Mouse (Mus musculus): ENCODE data around the gene Olfr1020. TPM values are rescaled to one million over a fixed set of nuclear protein-coding genes. Genes with fewer than 3 reads are reported as not detected.

The Olfr1020 gene
- polyA plus RNA-seq (2012; rRNA removed) = not detected in 2 replicates

DNA sequence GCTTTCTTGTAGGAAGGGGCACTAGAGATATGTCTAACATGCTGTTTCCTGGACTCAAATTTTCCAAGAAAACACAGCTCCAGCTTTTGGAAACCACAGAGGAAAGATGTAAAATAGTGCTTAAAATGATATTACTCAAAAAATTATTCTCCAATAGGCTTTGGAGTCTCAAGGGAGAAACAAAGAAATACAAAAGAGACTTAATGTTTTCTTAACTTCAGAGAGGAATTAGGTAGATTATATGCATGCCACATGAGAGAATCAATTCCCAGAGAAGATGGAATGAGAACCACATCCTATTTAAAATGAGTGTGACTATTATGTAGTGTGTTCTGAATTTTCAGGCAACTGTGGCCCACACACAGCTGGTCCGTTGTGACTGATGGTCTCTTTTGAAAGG lies at the start of gene Olfr1020:
TSS of gene Olfr1020 (plus strand) at position 301 of the 400 bp plus-strand sequence.
- TF ChIP-seq CTCF (IDR thresholded peaks at IDR 0.05; ENCODE audit: extremely low read depth, insufficient read depth, low read length) = no peak
- TF ChIP-seq POLR2A (IDR thresholded peaks at IDR 0.05; ENCODE audit: extremely low read depth, insufficient read depth, low read length) = no peak
- Histone ChIP-seq H3K27ac (ENCODE audit: insufficient read depth, low read length) (no peak within 1 kb of the TSS), H3K4me1 (ENCODE audit: control insufficient read depth, insufficient read depth, low read length) (no peaks in the 10 kb centered on the region), H3K4me3 (ENCODE audit: insufficient read depth, low read length) (no peak within 1 kb of the TSS)

GRCm38 (mm10) chr2:85802444-85802843 lies 44.4 kb upstream of the Olfr1020 start, which contains the start of gene Olfr1016:
Olfr1016 (minus strand) TSS chr2:85802544.
- no peak within 1 kb of the TSS for H3K4me3 ChIP-seq (ENCODE audit: insufficient read depth, low read length)
- H3K27ac ChIP-seq (ENCODE audit: insufficient read depth, low read length) = no peak within 1 kb of the TSS
- H3K4me1 ChIP-seq (ENCODE audit: control insufficient read depth, insufficient read depth, low read length) = no peaks in the 10 kb centered on the region
- no peak for TF ChIP-seq POLR2A (IDR thresholded peaks at IDR 0.05; ENCODE audit: extremely low read depth, insufficient read depth, low read length)
- TF ChIP-seq CTCF (IDR thresholded peaks at IDR 0.05; ENCODE audit: extremely low read depth, insufficient read depth, low read length) = no peak

GRCm38 (mm10) chr2:85804501-85804900 lies 42.3 kb upstream of the Olfr1020 start:
- no peak overlapping the region for H3K4me3 ChIP-seq (ENCODE audit: insufficient read depth, low read length)
- no peaks in the 10 kb centered on the region for H3K4me1 ChIP-seq (ENCODE audit: control insufficient read depth, insufficient read depth, low read length)
- TF ChIP-seq POLR2A (IDR thresholded peaks at IDR 0.05; ENCODE audit: extremely low read depth, insufficient read depth, low read length) = no peak
- TF ChIP-seq CTCF (IDR thresholded peaks at IDR 0.05; ENCODE audit: extremely low read depth, insufficient read depth, low read length) = no peak
- no peak overlapping the region for H3K27ac ChIP-seq (ENCODE audit: insufficient read depth, low read length)

GRCm38 (mm10) chr2:85818179-85818578 lies 28.7 kb upstream of the Olfr1020 start, which contains the start of gene Olfr1018:
Olfr1018 (plus strand) TSS chr2:85818479.
- Histone ChIP-seq H3K4me3 (ENCODE audit: insufficient read depth, low read length) (no peak within 1 kb of the TSS), H3K4me1 (ENCODE audit: control insufficient read depth, insufficient read depth, low read length) (no peaks in the 10 kb centered on the region), H3K27ac (ENCODE audit: insufficient read depth, low read length) (no peak within 1 kb of the TSS)
- TF ChIP-seq CTCF (IDR thresholded peaks at IDR 0.05; ENCODE audit: extremely low read depth, insufficient read depth, low read length) (no peak), POLR2A (IDR thresholded peaks at IDR 0.05; ENCODE audit: extremely low read depth, insufficient read depth, low read length) (no peak)

GRCm38 (mm10) chr2:85845383-85845782 lies 1.4 kb upstream of the Olfr1020 start, which contains the start of gene Olfr1019:
Olfr1019 (minus strand) TSS chr2:85845483.
- Histone ChIP-seq H3K27ac (ENCODE audit: insufficient read depth, low read length) (no peak within 1 kb of the TSS), H3K4me3 (ENCODE audit: insufficient read depth, low read length) (no peak within 1 kb of the TSS), H3K4me1 (ENCODE audit: control insufficient read depth, insufficient read depth, low read length) (no peaks in the 10 kb centered on the region)
- TF ChIP-seq CTCF (IDR thresholded peaks at IDR 0.05; ENCODE audit: extremely low read depth, insufficient read depth, low read length) (no peak), POLR2A (IDR thresholded peaks at IDR 0.05; ENCODE audit: extremely low read depth, insufficient read depth, low read length) (no peak)

DNA sequence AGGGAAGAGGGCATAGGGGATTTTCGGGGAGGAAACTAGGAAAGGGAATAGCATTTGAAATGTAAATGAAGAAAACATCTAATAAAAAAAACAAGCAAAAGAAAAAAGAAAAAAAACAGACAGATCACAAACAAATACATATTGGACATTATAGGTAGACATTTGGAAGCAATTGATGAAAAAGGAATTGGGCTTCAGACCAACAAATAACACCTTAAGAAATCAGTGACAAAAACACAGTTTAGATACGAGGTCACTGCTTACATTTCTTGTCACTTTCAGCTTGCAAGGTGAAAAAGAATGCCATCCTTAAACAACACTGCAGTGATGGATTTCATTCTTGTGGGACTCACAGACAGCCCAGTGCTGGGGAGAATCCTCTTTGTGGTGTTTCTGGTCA lies 21.5 kb downstream of the Olfr1020 start, which contains the start of gene Olfr1022:
TSS of gene Olfr1022 (plus strand) at position 301 of the 400 bp plus-strand sequence.
- Histone ChIP-seq H3K4me3 (ENCODE audit: insufficient read depth, low read length) (no peak within 1 kb of the TSS), H3K4me1 (ENCODE audit: control insufficient read depth, insufficient read depth, low read length) (no peaks in the 10 kb centered on the region), H3K27ac (ENCODE audit: insufficient read depth, low read length) (no peak within 1 kb of the TSS)
- TF ChIP-seq CTCF (IDR thresholded peaks at IDR 0.05; ENCODE audit: extremely low read depth, insufficient read depth, low read length) (no peak), POLR2A (IDR thresholded peaks at IDR 0.05; ENCODE audit: extremely low read depth, insufficient read depth, low read length) (no peak)

- Histone ChIP-seq H3K27ac (ENCODE audit: insufficient read depth, low read length) (no peak within 1 kb of the TSS), H3K4me3 (ENCODE audit: insufficient read depth, low read length) (no peak within 1 kb of the TSS), H3K4me1 (ENCODE audit: control insufficient read depth, insufficient read depth, low read length) (no peaks in the 10 kb centered on the region)
- TF ChIP-seq POLR2A (IDR thresholded peaks at IDR 0.05; ENCODE audit: extremely low read depth, insufficient read depth, low read length) (no peak), CTCF (IDR thresholded peaks at IDR 0.05; ENCODE audit: extremely low read depth, insufficient read depth, low read length) (no peak)
Measured at GRCm38 (mm10) chr2:85885340-85885739, 38.5 kb downstream of the Olfr1020 start, which contains the start of gene Olfr1023. Olfr1023 (plus strand) TSS chr2:85885640.

Other genes with a start within 250 kb of the Olfr1020 start
- not detected in 2 replicates for gene Olfr1000, start 235.1 kb upstream of the Olfr1020 start, polyA plus RNA-seq (2012; rRNA removed)
- not detected in 2 replicates for gene Olfr1002, start 196.3 kb upstream of the Olfr1020 start, polyA plus RNA-seq (2012; rRNA removed)
- not detected in 2 replicates for gene Olfr154, start 182.6 kb upstream of the Olfr1020 start, polyA plus RNA-seq (2012; rRNA removed)
- not detected in 2 replicates for gene Olfr1006, start 168.3 kb upstream of the Olfr1020 start, polyA plus RNA-seq (2012; rRNA removed)
- gene Olfr1008, start 157.6 kb upstream of the Olfr1020 start, polyA plus RNA-seq (2012; rRNA removed) = not detected in 2 replicates
- gene Olfr1009, start 131.6 kb upstream of the Olfr1020 start, polyA plus RNA-seq (2012; rRNA removed) = not detected in 2 replicates
- not detected in 2 replicates for gene Olfr1012, start 84.3 kb upstream of the Olfr1020 start, polyA plus RNA-seq (2012; rRNA removed)
- gene Olfr1013, start 79.9 kb upstream of the Olfr1020 start, polyA plus RNA-seq (2012; rRNA removed) = not detected in 2 replicates
- gene Olfr1014, start 74.3 kb upstream of the Olfr1020 start, polyA plus RNA-seq (2012; rRNA removed) = not detected in 2 replicates
- gene Olfr1015, start 65.0 kb upstream of the Olfr1020 start, polyA plus RNA-seq (2012; rRNA removed) = not detected in 2 replicates
- gene Olfr1016, start 44.5 kb upstream of the Olfr1020 start, polyA plus RNA-seq (2012; rRNA removed) = not detected in 2 replicates
- gene Olfr1018, start 28.6 kb upstream of the Olfr1020 start, polyA plus RNA-seq (2012; rRNA removed) = not detected in 2 replicates
- not detected in 2 replicates for gene Olfr1019, start 1.5 kb upstream of the Olfr1020 start, polyA plus RNA-seq (2012; rRNA removed)
- gene Olfr1022, start 21.6 kb downstream of the Olfr1020 start, polyA plus RNA-seq (2012; rRNA removed) = not detected in 2 replicates
- gene Olfr1023, start 38.6 kb downstream of the Olfr1020 start, polyA plus RNA-seq (2012; rRNA removed) = not detected in 2 replicates
- not detected in 2 replicates for gene Olfr1024, start 58.0 kb downstream of the Olfr1020 start, polyA plus RNA-seq (2012; rRNA removed)
- gene Olfr1025-ps1, start 68.2 kb downstream of the Olfr1020 start, polyA plus RNA-seq (2012; rRNA removed) = not detected in 2 replicates
- gene Olfr1026, start 74.5 kb downstream of the Olfr1020 start, polyA plus RNA-seq (2012; rRNA removed) = not detected in 2 replicates
- gene Olfr1028, start 103.4 kb downstream of the Olfr1020 start, polyA plus RNA-seq (2012; rRNA removed) = not detected in 2 replicates
- gene Olfr1029, start 126.9 kb downstream of the Olfr1020 start, polyA plus RNA-seq (2012; rRNA removed) = 0.06 TPM in 1 of 2 replicates, not detected in the other
- gene Olfr1030, start 132.2 kb downstream of the Olfr1020 start, polyA plus RNA-seq (2012; rRNA removed) = not detected in 2 replicates
- gene Olfr1031, start 143.3 kb downstream of the Olfr1020 start, polyA plus RNA-seq (2012; rRNA removed) = not detected in 2 replicates
- not detected in 2 replicates for gene Olfr1032, start 158.5 kb downstream of the Olfr1020 start, polyA plus RNA-seq (2012; rRNA removed)
- 0.13 and 0.17 TPM in 2 replicates for gene Olfr1033, start 173.6 kb downstream of the Olfr1020 start, polyA plus RNA-seq (2012; rRNA removed)
- 0.02 TPM in 1 of 2 replicates, not detected in the other for gene Olfr1034, start 198.8 kb downstream of the Olfr1020 start, polyA plus RNA-seq (2012; rRNA removed)
- not detected in 2 replicates for gene Olfr1036, start 227.0 kb downstream of the Olfr1020 start, polyA plus RNA-seq (2012; rRNA removed)
- not detected in 2 replicates for gene Olfr1037, start 240.4 kb downstream of the Olfr1020 start, polyA plus RNA-seq (2012; rRNA removed)